Mouse (Mus musculus) midbrain, postnatal 0 days (tissue): ENCODE data around the gene Gfm2. TPM values are rescaled to one million over a fixed set of nuclear protein-coding genes. Genes with fewer than 3 reads are reported as not detected.

Source experiments
- ATAC-seq: fragments of 200-750 bp; cut with Nextera tagmentation; 2 replicates; pipeline ENCODE4 v1.8.0; 2017; ENCODE audit warnings: moderate number of reproducible peaks, mild to moderate bottlenecking, moderate TSS enrichment, moderate library complexity; ENCODE audit not compliant: low FRiP score
- DNase-seq: peaks from one replicate; pipeline ENCODE4 v3.0.0-alpha.2; 2015; ENCODE audit warnings: low spot score
- H3K27ac ChIP-seq: fragments of 300-500 bp; sonication (generic); 2 replicates; pipeline ENCODE4 v1.5.1; 2014; ENCODE audit warnings: low read depth, mild to moderate bottlenecking, low read length, mixed read lengths
- H3K27me3 ChIP-seq: fragments of 300-500 bp; sonication (generic); 2 replicates; pipeline ENCODE4 v1.6.1; 2014; ENCODE audit warnings: low read length, control low read depth, mixed read lengths; ENCODE audit not compliant: insufficient read depth
- H3K36me3 ChIP-seq: fragments of 300-500 bp; sonication (generic); 2 replicates; pipeline ENCODE4 v1.6.1; 2014; ENCODE audit warnings: low read length, control low read depth, mixed read lengths; ENCODE audit not compliant: insufficient read depth
- H3K4me1 ChIP-seq: fragments of 300-500 bp; sonication (generic); 2 replicates; pipeline ENCODE4 v1.6.1; 2014; ENCODE audit warnings: mild to moderate bottlenecking, control low read depth, antibody characterized with exemption, low read length, mixed read lengths; ENCODE audit not compliant: insufficient read depth
- H3K4me2 ChIP-seq: fragments of 300-500 bp; sonication (generic); 2 replicates; pipeline ENCODE4 v1.6.1; 2014; ENCODE audit warnings: low read depth, mild to moderate bottlenecking, low read length, mixed read lengths; ENCODE audit not compliant: poor library complexity, severe bottlenecking
- H3K4me3 ChIP-seq: fragments of 300-500 bp; sonication (generic); 2 replicates; pipeline ENCODE4 v1.5.1; 2014; ENCODE audit warnings: low read depth, mild to moderate bottlenecking, low read length, moderate library complexity
- H3K9ac ChIP-seq: fragments of 300-500 bp; sonication (generic); replicated peaks from 2 replicates; pipeline ENCODE4 v1.6.1; 2014; ENCODE audit warnings: mild to moderate bottlenecking, low read length, moderate library complexity, mixed read lengths; ENCODE audit not compliant: poor library complexity, severe bottlenecking
- H3K9me3 ChIP-seq: fragments of 300-500 bp; sonication (generic); 2 replicates; pipeline ENCODE4 v1.6.1; 2016; ENCODE audit warnings: low read length, control low read depth
- CTCF ChIP-seq: IDR thresholded peaks from 2 replicates; pipeline ENCODE4 v1.5.1; 2016; ENCODE audit warnings: antibody characterized with exemption, mild to moderate bottlenecking
- WGBS: fragments of 180-500 bp; shearing (Covaris S2); extraction: QIAGEN DNeasy Blood & Tissue Kit; methylation state at CpG from one replicate; pipeline ENCODE4 v1.1.7; 2014; 5-methylcytosine and 5-hydroxymethylcytosine counted together
- polyA plus RNA-seq: library from polyadenylated mRNA; unstranded; fragments of >200 nt; fragmentation: Nextera tagmentation; extraction: Ambion mirVana; gene quantifications from 2 replicates; pipeline ENCODE4 v1.2.1, GENCODE M21; 2015
- total RNA-seq: library from RNA; depleted of rRNA; stranded (reverse); fragments of >200 nt; gene quantifications from 2 replicates; pipeline ENCODE4 v1.2.3, GENCODE M21; 2014

Gene Gfm2
- total and polyA plus RNA-seq, 2 experiments from 2014 or later = 23.1 to 24.1 TPM

DNA sequence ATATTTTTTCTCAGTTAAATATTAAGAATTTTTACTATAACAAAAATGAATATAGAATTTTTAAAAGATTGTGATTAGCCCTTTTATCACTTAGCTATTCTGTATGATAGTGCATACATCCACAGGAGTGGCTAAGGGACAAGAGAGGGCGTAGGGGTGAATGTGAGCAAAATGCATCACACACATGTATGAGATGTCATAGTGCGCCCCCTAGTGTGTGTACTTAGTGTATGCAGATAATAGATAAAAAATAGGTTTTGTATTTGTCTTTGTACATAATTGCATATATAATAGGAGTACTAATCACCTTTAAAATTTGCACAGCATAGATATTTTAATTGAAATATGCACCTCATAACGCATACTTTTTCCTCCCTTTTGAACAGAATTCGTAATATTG is 8.1 kb downstream of the Gfm2 start:
- ATAC-seq (no peak), DNase-seq (peak; percentile 79)
- Histone ChIP-seq H3K36me3 (peaks cover 36% of the 10 kb centered on the region), H3K9ac (no peak overlapping the region), H3K4me2 (no peak overlapping the region), H3K4me1 (no peaks in the 10 kb centered on the region), H3K27ac (no peak overlapping the region), H3K9me3 (no peaks in the 10 kb centered on the region), H3K27me3 (no peaks in the 10 kb centered on the region), H3K4me3 (no peak overlapping the region)
- peak; percentile 80 for TF ChIP-seq CTCF
- 58% methylated on average over 4 of the region's 4 CpGs for WGBS

DNA sequence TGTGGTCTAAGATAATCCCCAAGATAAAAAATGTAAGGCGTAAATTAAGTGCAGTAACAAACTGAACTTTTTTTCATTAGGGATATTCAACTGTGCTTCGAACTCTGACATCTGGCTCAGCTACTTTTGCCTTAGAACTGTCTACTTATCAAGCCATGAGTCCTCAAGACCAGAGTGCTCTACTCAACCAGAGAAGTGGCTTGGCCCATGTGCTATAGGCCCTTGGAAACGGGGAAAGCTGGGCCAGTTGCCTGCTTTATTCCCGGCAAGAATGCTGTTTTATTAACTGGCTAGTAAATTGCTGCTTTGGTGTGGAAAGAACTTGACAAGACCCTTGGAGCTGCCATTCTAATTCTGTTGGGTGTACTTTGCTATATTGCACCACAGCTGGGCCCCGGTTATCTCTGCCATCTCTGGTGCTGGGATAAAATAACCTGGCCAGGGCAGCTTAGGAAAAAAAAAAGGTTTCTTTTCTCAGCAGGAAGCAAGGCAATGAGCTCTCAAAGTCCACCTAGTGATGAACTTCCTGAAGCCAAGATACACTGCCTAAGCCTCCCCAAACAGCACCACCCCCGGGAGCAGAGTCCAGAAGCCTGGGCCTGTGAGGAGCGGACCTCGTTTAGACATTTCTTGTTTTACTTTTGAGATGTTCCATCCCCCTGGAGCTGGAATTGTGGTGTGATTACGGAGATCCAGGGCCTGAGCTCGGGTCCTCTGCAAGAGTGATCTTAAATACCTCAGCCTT is 38.0 kb downstream of the Gfm2 start:
- DNase-seq (no peak), ATAC-seq (no peak)
- no peaks in the 10 kb centered on the region for H3K4me1 ChIP-seq
- no peak overlapping the region for H3K4me2 ChIP-seq
- 87% methylated on average over 10 of the region's 10 CpGs for WGBS
- H3K36me3 ChIP-seq = peaks cover 39% of the 10 kb centered on the region
- no peak overlapping the region for H3K9ac ChIP-seq
- TF ChIP-seq CTCF = no peak
- no peak overlapping the region for H3K4me3 ChIP-seq
- H3K9me3 ChIP-seq = no peaks in the 10 kb centered on the region
- H3K27ac ChIP-seq = no peak overlapping the region
- H3K27me3 ChIP-seq = no peaks in the 10 kb centered on the region

DNA sequence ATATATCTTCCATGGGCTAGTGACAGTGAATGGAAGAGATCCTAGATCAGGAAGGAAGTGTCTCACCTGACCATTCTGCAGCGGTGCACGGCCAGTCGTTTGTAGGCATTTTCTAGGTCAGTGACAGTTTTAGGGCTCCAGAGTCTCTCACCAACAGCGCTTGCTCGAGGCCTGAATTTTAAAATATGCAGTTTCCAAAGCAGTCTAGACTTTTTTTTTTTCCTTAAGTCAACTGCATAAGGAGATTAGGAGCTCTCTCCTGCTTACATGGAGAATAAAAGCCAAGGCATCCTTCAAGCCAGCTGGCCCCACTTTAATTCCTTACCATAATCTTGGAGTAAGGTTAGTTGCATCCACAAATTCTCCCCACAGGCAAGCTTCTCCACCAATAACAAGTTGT is 39.0 kb downstream of the Gfm2 start:
- H3K4me3 ChIP-seq = no peak overlapping the region
- H3K27ac ChIP-seq = no peak overlapping the region
- H3K4me1 ChIP-seq = no peaks in the 10 kb centered on the region
- 60% methylated on average over 5 of the region's 5 CpGs for WGBS
- H3K4me2 ChIP-seq = no peak overlapping the region
- H3K9me3 ChIP-seq = no peaks in the 10 kb centered on the region
- DNase-seq (no peak), ATAC-seq (no peak)
- no peak overlapping the region for H3K9ac ChIP-seq
- H3K36me3 ChIP-seq = peaks cover 37% of the 10 kb centered on the region
- no peaks in the 10 kb centered on the region for H3K27me3 ChIP-seq
- TF ChIP-seq CTCF = no peak

DNA sequence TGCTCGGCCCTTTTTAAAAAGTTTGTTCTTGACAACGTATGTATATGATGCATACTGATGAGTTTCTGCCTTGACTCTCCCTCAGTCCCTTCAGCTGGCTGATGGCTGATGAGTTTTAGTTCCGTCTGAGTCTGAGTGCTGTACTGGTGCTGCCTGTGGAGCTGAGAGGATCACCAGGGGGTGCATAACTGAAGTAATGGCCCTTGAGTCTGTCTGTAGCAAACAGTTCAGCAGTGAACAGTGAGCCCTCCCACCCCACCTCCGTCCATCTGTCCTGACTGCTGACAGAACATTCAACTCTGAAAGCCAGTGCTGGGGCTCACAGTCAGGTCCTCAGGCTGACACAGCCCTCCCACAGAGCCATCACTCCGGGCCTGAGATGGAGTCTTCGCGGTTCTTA is 41.2 kb downstream of the Gfm2 start:
- H3K36me3 ChIP-seq = peaks cover 29% of the 10 kb centered on the region
- no peak overlapping the region for H3K27ac ChIP-seq
- H3K4me3 ChIP-seq = no peak overlapping the region
- no peak overlapping the region for H3K4me2 ChIP-seq
- DNase-seq (no peak), ATAC-seq (no peak)
- no peaks in the 10 kb centered on the region for H3K4me1 ChIP-seq
- TF ChIP-seq CTCF = no peak
- H3K9me3 ChIP-seq = no peaks in the 10 kb centered on the region
- no peaks in the 10 kb centered on the region for H3K27me3 ChIP-seq
- no peak overlapping the region for H3K9ac ChIP-seq
- WGBS = 65% methylated on average over 7 of the region's 7 CpGs

DNA sequence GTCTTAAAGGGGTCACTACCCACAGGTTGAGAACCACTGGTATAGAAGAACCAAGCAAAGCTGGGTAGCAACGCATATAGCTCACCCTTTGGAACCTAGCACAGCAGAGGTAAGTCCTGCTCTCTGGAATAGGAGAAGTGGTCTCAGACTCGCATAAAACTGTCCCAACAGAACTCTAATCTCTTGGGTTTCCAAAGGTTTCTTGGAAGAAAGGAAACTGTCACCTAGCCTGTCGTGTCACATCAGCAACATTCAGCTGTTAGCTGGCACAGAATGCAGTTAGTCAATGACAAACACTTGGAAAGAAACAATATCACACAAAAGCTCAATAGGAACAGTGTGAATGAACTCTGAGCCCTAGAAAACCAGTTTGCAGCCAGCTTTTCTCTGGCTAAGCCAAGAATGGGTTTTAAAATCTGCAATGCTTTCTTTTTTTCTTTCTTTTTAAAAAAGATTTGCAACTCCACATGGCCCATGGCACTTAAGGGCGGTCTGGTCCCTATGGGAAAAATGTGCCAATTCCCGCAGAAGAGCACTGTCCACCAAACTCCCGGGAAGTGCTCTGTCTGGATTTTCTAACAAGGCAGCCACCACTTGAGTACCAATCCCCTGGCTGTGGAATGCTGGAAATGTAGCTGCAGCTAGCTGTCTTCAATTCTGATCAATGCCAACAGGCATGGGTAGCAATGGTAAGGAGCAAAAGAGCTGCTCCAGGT is 42.5 kb downstream of the Gfm2 start:
- no peaks in the 10 kb centered on the region for H3K9me3 ChIP-seq
- no peaks in the 10 kb centered on the region for H3K27me3 ChIP-seq
- H3K4me3 ChIP-seq = no peak overlapping the region
- H3K27ac ChIP-seq = no peak overlapping the region
- H3K9ac ChIP-seq = no peak overlapping the region
- TF ChIP-seq CTCF = no peak
- no peak overlapping the region for H3K4me2 ChIP-seq
- DNase-seq (no peak), ATAC-seq (no peak)
- no peaks in the 10 kb centered on the region for H3K4me1 ChIP-seq
- peaks cover 21% of the 10 kb centered on the region for H3K36me3 ChIP-seq
- 49% methylated on average over 6 of the region's 6 CpGs for WGBS

DNA sequence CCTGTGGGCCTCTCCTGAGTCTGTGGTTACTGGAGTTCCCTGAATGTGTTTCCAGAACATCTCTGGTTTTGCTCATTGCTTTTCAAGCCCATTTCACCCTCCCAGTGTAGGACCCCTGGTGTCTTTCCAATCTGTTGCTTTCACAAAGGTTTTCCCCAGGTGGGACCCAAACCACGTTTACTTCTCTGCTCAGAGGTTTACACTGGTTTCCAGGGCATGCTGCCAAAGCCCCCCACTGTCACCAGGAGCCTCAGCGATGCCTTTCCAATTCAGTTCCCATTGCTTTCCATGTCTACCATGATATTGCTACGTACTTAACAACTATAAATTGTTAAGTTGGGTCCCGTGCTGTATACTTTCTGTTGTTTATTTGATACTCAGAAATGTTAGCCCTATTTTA is 45.1 kb downstream of the Gfm2 start:
- DNase-seq = no peak

More for the DNA sequence above, 45.1 kb downstream of the Gfm2 start:
- Histone ChIP-seq H3K4me2 (no peak overlapping the region), H3K9ac (no peak overlapping the region), H3K4me3 (no peak overlapping the region), H3K27me3 (no peaks in the 10 kb centered on the region), H3K36me3 (peaks cover 17% of the 10 kb centered on the region), H3K9me3 (no peaks in the 10 kb centered on the region), H3K4me1 (no peaks in the 10 kb centered on the region), H3K27ac (no peak overlapping the region)
- 67% methylated on average over 4 of the region's 4 CpGs for WGBS
- no peak for ATAC-seq
- no peak for TF ChIP-seq CTCF
